Mouse (Mus musculus): ENCODE data around the gene Prickle1. TPM values are rescaled to one million over a fixed set of nuclear protein-coding genes. Genes with fewer than 3 reads are reported as not detected.

The Prickle1 gene
- polyA plus RNA-seq (2012; rRNA removed) = 1.8 and 2.5 TPM in 2 replicates

DNA sequence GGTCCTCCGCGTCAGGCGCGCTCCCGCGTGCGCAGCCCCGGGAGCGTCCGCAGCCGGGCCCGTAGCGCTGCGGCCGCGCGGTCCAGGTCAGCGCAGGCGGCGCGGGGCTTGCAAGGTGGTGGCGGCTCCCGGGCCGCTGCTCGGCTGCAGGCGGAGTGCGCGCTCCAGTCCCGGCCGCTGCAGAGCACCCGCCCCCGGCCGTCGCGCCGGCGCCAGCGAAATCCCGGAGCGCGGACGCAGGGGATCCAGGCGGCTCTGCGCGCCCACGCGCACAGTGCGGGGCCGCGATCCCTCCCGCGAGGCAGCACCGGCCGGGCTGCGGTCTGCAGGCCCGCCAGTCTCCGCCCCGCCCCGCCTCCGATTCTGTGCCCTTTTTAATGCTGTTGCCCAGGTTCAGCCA is at the start of gene Prickle1:
Prickle1 (minus strand) TSS at position 146 of the 400 bp plus-strand sequence.

Other genes starting within 250 kb of the Prickle1 start
- 7.1 and 12.5 TPM in 2 replicates for gene Zcrb1, start 197.6 kb downstream of the Prickle1 start, polyA plus RNA-seq (2012; rRNA removed)
- gene Pphln1, start 197.5 kb downstream of the Prickle1 start, polyA plus RNA-seq (2012; rRNA removed) = 0.80 and 1.4 TPM in 2 replicates

Data from stomach, adult 2 months (tissue).